Mouse (Mus musculus) C2C12 (cell line): ENCODE data around the gene Wnk1. TPM values are rescaled to one million over a fixed set of nuclear protein-coding genes. Genes with fewer than 3 reads are reported as not detected.

ENCODE experiments used
- H3K27me3 ChIP-seq: one replicate; pipeline ENCODE4 v1.6.1; 2011; ENCODE audit not compliant: control insufficient read depth, insufficient read depth, insufficient read length
- H3K36me3 ChIP-seq: one replicate; pipeline ENCODE4 v1.6.1; 2011; ENCODE audit not compliant: control insufficient read depth, insufficient read depth
- H3K4me3 ChIP-seq: one replicate; pipeline ENCODE4 v1.5.1; 2011; ENCODE audit warnings: mild to moderate bottlenecking, control low read depth; ENCODE audit not compliant: poor library complexity, insufficient read depth, severe bottlenecking
- H3K79me2 ChIP-seq: one replicate; pipeline ENCODE4 v1.6.1; 2011; ENCODE audit not compliant: control insufficient read depth, insufficient read depth
- H3K79me3 ChIP-seq: one replicate; pipeline ENCODE4 v1.6.1; 2011; ENCODE audit warnings: low read depth, control low read depth
- H3ac ChIP-seq: one replicate; pipeline ENCODE3; 2011; ENCODE audit warnings: low read depth; ENCODE audit not compliant: control insufficient read depth, insufficient read length
- CEBPB ChIP-seq: IDR thresholded peaks from one replicate; pipeline ENCODE4 v1.6.1; 2011; ENCODE audit warnings: low read depth, mild to moderate bottlenecking, control low read depth, moderate library complexity
- CTCF ChIP-seq: IDR thresholded peaks from one replicate; pipeline ENCODE4 v1.5.1; 2011; ENCODE audit not compliant: control insufficient read depth, insufficient read depth, insufficient read length
- FOSL1 ChIP-seq: IDR thresholded peaks from one replicate; pipeline ENCODE4 v1.8.0; 2011; ENCODE audit warnings: mild to moderate bottlenecking, low read length; ENCODE audit not compliant: poor library complexity, insufficient read depth, severe bottlenecking
- MAX ChIP-seq: IDR thresholded peaks from one replicate; pipeline ENCODE4 v1.6.1; 2011; ENCODE audit warnings: mild to moderate bottlenecking, control low read depth
- MYOD1 ChIP-seq: IDR thresholded peaks from one replicate; pipeline ENCODE4 v1.6.1; 2011; ENCODE audit warnings: low read depth; ENCODE audit not compliant: control insufficient read depth, insufficient read length
- MYOG ChIP-seq: IDR thresholded peaks from one replicate; pipeline ENCODE4 v1.6.1; 2011; ENCODE audit not compliant: control insufficient read depth, insufficient read length; ENCODE audit errors: extremely low read depth
- USF1 ChIP-seq: IDR thresholded peaks from one replicate; pipeline ENCODE4 v1.6.1; 2011; ENCODE audit warnings: low read depth, mild to moderate bottlenecking, control low read depth, moderate library complexity
- polyA plus RNA-seq: library from polyadenylated mRNA; unstranded; fragments of >200 nt; fragmentation: generic; extraction: Trizol; gene quantifications from one replicate; pipeline ENCODE4 v1.2.1, GENCODE M21; 2012; ENCODE audit warnings: missing spikeins

Wnk1 gene
- polyA plus RNA-seq, 1 experiment = 63.8 TPM

DNA sequence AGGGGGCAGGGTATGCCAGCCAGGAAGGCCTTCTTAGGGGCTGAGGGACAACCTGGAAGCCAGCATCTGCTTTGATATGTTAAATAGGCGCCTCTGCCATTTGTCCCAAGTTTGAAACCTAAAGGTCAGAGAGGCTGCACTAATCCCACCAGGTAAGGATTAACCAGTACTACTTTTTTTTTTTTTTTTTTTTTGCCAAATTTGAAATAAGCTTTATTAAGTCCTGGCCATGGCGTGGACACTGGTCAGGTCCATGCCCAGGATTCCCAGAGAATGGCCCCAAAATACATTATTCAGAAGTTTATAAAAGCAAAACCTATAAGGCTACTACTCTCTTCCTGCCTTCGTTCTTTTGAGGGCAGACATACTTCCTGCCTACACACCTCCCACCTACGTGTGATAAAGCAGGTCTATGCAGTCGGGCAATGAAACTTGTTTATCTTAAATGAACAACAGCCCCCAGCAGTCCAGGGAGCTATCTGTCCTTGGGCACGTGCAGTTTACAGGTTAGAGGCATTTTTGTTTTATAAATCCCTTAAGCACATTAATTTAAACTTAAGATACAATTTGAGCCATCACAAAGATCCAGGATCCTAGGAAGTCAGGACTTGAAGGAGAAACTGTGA is 27.2 kb upstream of the Wnk1 start:
- TF ChIP-seq MYOD1 = no peak
- no peak for TF ChIP-seq CTCF
- TF ChIP-seq FOSL1 = no peak
- no peak for TF ChIP-seq USF1
- no peak for TF ChIP-seq MAX
- no peak for TF ChIP-seq CEBPB
- TF ChIP-seq MYOG = no peak
- no peak overlapping the region for H3K4me3 ChIP-seq
- H3K27me3 ChIP-seq = no peaks in the 10 kb centered on the region
- no peaks in the 10 kb centered on the region for H3K79me2 ChIP-seq
- H3K79me3 ChIP-seq = no peaks in the 10 kb centered on the region
- H3ac ChIP-seq = no peak overlapping the region
- no peaks in the 10 kb centered on the region for H3K36me3 ChIP-seq

GRCm38 (mm10) chr6:120064627-120065026 is 26.2 kb upstream of the Wnk1 start:
- Histone ChIP-seq H3K79me3 (no peaks in the 10 kb centered on the region), H3ac (no peak overlapping the region), H3K27me3 (no peaks in the 10 kb centered on the region), H3K4me3 (no peak overlapping the region), H3K36me3 (no peaks in the 10 kb centered on the region), H3K79me2 (no peaks in the 10 kb centered on the region)
- TF ChIP-seq MYOD1 (no peak), CEBPB (no peak), CTCF (no peak), MYOG (no peak), USF1 (no peak), FOSL1 (no peak), MAX (no peak)

DNA sequence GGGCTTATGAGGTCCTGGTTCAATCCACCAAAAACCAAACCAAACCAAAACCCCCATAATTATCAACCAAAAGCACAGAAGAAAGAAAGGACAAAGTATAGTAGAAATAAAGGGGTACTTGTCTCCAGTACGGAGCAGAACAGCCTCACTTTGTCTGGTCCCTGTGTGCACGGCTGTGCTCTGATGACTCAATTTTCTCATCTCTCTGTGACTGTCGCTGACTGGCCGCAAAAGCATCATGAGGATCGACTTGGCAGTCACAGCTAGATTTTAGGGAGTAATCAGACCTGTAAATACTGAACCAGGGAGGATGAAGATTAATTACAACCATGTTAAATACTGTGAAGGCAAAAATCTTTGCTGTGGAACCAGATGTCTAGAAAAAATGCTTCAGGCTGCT is 24.5 kb upstream of the Wnk1 start:
- Histone ChIP-seq H3K27me3 (no peaks in the 10 kb centered on the region), H3K79me2 (no peaks in the 10 kb centered on the region)
- no peak for TF ChIP-seq MAX
- no peak for TF ChIP-seq MYOG
- TF ChIP-seq FOSL1 = no peak
- TF ChIP-seq CEBPB = no peak
- no peak for TF ChIP-seq MYOD1

GRCm38 (mm10) chr6:120055666-120056540 is 17.4 kb upstream of the Wnk1 start:
- Histone ChIP-seq H3ac (no peak overlapping the region), H3K79me3 (no peaks in the 10 kb centered on the region), H3K36me3 (no peaks in the 10 kb centered on the region), H3K27me3 (no peaks in the 10 kb centered on the region), H3K4me3 (no peak overlapping the region), H3K79me2 (no peaks in the 10 kb centered on the region)
- no peak for TF ChIP-seq CEBPB
- no peak for TF ChIP-seq MYOG
- TF ChIP-seq FOSL1 = no peak
- no peak for TF ChIP-seq MAX

More for the DNA sequence above, 24.5 kb upstream of the Wnk1 start:
- H3K79me3 ChIP-seq = no peaks in the 10 kb centered on the region
- H3ac ChIP-seq = no peak overlapping the region
- H3K4me3 ChIP-seq = no peak overlapping the region
- H3K36me3 ChIP-seq = no peaks in the 10 kb centered on the region

DNA sequence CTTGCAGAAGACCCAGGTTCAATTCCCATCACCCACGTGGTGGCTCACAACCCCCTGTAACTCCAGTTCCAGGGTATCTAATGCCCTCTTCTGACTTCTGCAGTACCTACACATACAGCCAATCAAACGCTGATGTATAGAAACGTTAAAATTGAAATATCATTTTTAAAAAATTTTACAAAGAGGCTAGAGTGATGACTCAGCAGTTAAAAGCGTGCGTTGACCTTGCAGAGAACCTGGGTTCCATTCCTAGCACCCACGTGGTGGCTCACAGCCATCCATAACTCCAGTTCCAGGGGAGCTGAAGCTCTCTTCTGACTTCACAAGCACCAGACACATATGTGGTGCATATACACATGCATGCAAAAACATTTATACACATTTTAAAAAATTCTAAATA is 15.9 kb upstream of the Wnk1 start:
- Histone ChIP-seq H3K79me2 (no peaks in the 10 kb centered on the region), H3K79me3 (no peaks in the 10 kb centered on the region), H3K27me3 (no peaks in the 10 kb centered on the region), H3K36me3 (no peaks in the 10 kb centered on the region), H3ac (no peak overlapping the region), H3K4me3 (no peak overlapping the region)
- no peak for TF ChIP-seq MAX
- no peak for TF ChIP-seq CTCF
- TF ChIP-seq CEBPB = no peak
- no peak for TF ChIP-seq MYOG
- TF ChIP-seq FOSL1 = no peak
- TF ChIP-seq MYOD1 = no peak
- TF ChIP-seq USF1 = no peak
